Mouse (Mus musculus): ENCODE data around the gene Grhl1.
"Not testable (repeated sequence)": the region's sequence is repeated elsewhere in the genome, so short reads cannot be mapped to it uniquely, and the experiment has no call there.

The Grhl1 gene

DNA sequence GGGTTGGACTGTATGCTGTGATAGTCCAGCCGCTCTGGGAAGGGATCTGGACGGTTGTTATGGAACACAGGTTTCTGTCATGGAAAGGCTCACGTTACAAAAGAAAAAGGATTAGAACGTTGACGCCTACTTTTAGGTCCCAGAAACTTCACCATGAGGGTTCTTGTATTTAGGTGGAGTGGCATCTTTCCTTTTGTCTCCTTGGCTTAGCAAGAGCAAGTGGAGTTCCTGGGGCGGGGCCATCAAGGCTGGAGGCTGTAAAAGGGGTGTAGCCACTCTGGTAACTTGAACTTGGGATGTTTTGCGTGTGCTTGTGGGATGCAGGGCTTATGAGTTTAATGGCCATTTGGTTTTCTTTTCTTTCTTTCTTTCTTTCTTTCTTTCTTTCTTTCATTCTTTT lies 18.3 kb downstream of the Grhl1 start:
- no peak for DNase-seq (ENCODE audit: low spot score)

DNA sequence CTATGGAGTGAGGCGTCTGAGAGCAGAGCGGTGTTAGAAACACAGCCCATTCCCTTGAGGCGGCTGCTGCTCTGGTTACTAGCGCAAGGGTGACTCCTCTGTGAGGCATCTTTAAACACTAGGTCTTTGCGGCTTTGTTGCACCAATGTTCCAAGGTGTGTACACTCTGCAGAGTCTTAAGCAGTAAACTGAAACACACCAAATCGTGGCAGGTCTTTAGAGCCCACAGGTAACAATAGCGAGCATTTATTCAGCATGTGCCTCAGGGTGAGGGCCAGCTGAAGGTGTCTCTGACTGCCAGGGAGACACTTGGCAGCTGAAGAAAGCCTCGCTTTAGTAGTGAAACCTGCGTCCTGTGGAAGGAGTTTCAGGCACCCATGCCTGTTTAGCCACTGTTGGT lies 20.0 kb downstream of the Grhl1 start:
- no peak for DNase-seq (ENCODE audit: low spot score)

DNA sequence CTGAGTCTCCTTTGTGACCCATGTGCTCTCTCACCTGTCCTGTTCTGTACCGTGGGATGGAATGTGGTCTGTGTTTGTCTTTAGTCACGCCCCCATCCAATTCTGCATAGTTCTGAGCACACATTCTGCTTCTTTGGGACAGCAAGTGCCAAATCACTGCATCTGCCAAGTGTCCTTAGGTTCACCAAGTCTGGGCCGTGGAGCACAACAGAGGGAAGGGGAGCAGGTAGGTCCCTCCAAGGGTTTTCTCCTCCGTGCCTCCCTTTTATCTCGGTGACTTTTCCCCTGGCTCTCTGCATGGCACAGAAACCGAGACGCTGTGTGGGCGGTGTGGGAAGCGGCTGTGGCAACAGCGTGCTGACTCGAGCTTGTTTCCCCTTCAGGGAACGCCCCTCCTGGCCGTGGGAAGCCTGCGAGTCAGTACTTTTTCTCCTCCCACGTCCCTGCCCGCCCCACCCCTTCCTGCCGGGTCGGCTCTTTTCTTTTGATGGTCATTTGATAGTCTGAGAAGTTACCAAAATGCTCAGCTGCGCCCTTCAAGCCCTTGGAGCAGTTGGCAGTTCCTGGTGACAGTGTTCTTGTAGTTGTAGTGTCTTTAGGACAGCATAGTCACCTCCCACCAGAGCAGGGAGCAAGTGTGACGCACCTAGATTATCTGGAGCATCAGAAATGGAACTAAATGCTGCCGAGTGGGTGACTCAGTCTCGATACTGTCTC lies 21.0 kb downstream of the Grhl1 start:
- no peak for DNase-seq (ENCODE audit: low spot score)

DNA sequence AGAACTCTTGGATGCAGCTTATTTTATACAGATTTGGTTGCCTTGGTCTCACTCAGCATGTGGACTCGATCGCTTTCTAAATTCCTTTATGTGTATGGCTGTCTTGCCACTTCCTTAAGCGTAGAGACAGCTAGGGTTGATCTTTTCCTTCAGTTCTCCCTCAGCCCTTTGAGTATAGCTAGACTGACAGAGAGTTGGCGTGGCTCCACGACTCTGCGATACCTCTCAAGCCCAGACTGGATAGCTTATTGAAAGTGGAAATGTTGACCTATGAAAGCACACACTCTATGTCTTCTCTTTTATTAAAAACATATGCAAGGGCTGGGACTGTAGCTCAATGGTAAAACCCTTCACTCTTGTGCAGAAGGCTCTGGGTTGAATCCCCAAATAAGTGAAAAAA lies 25.3 kb downstream of the Grhl1 start:
- DNase-seq (ENCODE audit: low spot score), result no peak

DNA sequence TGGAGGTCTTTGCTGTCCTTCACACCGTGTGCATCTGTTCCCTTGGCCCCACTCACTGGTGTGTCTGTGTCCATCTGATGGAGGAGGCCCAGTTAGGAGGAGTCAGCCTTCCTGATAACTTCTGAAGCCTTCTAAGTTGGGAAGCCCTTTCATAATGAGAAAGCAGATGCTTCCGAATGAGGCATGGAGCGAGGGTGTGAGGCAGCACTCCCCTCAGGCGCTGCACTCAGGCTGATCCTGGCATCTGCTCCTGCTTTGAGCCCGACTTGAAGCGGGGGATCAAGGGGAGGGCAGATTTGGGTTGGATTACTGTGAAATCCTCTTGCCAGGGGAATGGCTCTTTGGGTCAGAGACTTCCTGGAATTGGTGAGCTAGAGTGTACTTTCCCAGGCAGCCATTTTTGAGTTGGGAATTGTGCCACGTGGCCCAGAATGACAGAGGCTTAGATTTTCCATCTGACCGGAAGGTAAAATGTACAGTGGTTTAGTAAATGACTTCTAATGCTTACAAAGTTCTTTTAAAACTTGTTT lies 27.3 kb downstream of the Grhl1 start:
- no peak for DNase-seq (ENCODE audit: low spot score)

DNA sequence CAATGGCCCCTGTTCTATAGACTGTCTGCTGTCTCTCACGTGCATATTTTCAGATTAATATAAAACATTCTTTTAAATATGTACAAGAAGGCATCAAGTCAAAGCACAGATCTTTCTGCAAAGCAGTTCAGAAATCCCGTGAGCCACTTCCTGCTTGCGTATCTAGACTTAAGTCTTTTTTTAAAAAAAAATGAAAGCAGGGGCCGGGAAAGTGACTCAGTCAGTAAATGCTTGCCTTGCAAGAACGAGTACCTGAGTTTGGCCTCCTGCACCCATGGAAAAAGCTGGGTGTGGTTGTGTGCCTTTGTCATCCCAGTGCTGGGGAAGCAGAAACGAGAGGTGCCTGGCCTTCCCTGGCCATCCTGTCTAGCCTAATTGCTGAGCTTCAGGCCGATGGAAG lies 28.0 kb downstream of the Grhl1 start:
- no peak for DNase-seq (ENCODE audit: low spot score)

DNA sequence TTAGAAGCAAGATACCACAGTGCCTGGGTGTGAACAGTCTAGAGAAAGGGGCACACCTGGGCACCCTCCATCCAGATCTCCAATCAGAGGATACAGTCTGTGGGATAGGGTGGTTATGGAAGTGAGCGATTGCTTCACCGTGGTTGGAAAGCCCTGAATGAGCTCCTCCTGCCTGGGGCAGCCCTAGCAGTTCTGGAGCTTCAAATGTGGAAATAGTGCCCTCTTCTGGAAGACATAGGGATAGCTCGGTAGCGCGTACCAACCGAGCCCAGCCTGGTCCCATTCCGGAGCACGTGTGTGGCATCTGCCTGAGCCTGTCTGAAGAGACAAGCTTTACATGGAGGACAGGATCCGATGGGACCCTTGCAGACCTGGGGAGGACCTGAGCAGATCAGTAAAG lies 28.7 kb downstream of the Grhl1 start:
- DNase-seq (ENCODE audit: low spot score), result peak; percentile 42

DNA sequence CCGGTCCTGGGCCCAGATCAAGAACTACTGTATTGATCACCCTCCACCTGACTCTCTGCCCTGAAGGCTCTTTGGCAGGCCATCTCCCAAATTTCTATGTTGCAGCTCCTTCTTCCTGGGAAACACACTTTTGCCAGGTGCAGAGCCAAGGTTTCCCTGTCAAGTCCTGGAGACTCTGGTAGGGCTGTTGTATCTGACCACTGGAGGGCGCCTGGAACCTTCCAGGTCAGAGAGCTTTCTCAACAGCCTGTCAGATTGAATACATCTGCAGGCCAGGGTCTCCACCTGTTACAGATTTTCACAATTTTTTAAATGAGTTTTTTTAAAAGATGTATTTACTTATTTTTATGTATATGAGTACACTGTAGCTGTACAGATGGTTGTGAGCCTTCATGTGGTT lies 31.2 kb downstream of the Grhl1 start:
- peak; percentile 45 for DNase-seq (ENCODE audit: low spot score)

DNA sequence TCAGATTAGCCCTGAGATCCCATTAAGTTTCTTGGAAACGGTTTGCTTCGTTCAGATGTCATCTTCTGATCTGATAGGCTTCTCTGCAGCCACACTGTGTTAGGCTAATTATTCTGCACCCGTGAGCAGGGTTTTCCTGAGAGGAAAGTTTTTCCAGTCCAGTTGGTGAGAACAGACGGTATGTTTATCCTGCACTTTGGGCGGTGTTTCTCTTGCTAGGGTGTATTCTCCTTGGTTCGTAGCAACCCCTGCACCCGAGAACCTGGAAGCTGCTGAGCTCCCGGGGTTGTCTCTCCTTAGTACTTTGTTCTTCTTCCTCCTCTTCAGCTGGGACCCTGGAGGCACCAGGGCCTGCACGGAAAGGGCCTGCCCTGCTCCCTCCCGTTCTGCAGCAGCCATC lies 34.1 kb downstream of the Grhl1 start:
- DNase-seq (ENCODE audit: low spot score), result no peak

DNA sequence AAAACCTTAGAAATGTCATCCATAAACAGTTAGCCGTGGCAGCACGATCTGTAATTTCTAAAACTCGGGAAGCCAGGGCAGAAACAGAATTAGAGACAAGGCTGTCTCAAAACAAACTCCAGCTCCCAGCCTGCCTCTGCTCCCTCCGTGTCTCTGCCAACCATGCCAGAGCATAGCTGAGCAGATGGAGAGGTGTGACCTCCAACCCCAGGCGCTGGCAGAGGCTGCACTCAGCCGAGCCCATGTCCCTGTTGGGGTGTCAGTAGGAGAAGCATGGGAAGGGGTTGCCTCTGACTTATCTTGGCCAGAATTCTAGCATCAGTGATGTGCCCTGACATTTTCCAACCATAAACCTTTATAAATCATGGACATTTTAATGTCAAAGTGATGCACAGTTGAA lies 40.5 kb downstream of the Grhl1 start:
- no peak for DNase-seq (ENCODE audit: low spot score)

DNA sequence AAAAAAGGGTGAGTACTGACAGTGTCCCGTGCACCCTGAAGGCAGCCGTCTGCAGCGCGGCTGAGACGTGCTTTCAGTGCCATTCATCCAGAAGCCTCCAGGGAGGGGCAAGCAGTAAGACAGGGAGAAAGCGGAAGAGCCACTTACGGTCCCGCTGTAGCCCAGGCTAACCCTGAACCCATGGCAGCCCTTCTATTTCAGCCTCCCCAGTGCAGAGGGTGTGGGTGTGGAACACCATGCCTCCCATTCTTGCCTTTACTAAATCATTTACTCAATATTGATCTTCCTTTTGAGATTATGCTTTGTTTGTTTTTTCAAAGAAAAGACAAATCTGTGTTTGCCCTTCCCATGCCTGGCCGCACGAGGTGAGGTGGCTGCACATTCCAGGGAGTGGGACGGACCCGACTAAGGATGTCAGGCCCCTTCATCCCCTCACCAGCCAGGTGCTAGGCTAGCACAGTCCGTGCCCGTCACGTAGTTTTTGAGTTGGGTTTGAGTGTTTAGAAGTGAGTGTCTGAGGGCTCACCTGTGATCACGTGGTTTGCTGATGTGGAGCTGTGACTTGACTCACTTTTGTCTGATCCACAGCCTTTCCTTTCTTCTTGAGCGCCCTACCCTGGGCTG lies 42.5 kb downstream of the Grhl1 start:
- DNase-seq (ENCODE audit: low spot score), result peak; percentile 58

DNA sequence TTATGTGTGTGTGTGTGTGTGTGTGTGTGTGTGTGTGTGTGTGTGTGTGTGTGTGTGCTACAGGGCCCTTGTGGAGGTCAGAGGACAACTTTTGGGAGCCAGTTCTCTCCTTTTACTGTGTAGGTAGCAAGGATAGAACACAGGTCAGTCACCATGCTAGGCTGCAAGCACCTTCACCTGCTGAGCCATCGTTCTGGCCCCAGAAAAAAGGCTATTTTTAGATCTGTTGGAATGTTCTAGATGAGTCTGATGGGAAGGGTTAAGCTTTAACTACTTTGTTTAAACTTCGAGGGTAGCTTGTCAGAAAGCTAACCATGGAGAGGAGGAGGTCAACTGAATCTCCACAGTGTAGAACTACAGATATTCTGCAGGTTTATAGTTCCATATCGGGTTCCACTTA lies 43.1 kb downstream of the Grhl1 start:
- DNase-seq (ENCODE audit: low spot score), result peak; percentile 36

DNA sequence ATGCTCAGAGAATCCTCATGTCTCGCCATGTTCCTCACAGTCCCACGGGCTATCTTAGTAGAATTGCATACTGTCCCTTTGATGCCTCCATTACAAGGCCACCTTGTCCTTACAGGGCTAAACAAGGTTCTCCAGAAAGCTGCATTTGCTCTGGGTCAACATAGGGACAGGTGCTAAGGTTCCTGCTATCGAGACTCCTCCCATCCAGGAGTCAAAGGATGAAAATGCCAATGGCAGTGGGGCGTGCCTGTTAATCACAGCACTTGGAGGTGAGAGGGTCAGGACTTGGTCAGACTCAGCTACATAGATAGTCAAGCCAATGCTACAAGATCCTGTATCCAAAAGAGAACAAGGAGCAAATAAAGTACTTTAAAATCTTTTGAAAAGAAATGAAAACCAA lies 47.4 kb downstream of the Grhl1 start:
- no peak for DNase-seq (ENCODE audit: low spot score)

DNA sequence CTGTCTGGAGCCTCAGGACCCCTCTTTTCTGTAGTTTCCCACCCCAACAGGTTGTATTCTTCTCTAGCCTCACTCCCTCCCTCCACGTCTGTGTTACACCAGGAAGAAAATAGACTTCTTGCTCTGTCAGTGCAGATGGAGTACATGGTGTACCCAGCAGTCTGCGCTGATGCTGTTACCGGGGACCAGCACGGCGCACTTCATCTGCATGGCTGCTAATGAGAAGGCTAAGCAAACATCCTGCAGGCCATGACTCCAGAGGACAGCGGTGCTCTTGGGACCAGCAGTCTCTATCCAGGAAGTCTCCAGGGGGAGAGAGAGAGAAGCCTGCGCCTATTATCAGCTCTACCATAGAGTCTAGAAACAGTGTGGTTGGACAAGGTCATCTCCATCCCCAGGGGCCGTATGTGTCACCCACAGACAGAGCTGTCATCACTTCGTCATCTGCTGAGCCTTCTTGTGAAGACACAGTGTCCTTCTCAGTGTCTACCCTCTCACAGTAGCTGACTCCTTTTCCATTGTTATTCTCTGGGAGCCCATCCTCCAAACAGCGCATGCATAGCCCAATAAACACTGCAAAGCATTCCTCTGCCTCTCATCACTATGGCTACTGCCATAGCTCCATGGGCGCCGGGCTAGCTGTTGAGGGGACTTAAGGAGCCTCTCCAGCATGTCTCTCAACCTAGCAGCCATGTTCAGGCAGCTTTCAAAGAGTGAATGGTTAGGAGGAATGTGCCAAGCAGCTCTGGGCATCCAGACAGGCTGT lies 51.6 kb downstream of the Grhl1 start:
- DNase-seq (ENCODE audit: low spot score), result no peak

DNA sequence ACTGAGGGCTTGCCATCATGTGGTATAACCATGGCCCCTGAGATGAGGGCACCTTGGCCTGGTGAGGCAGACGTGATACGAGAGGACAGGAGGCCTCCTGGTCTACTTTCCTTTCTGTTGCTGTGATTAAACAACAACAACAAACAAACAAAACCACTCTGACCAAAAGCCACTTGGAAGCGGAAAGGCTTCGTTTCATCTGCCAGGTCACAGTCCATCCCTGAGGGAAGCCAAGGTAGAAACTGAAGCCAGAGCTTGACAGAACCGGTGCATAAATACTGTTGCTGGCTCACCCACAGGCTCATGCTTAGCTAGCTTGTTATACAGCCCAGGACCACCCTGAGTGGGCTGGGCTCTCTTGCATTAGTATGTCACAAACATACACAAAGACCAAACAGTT lies 54.3 kb downstream of the Grhl1 start:
- no peak for DNase-seq (ENCODE audit: low spot score)

DNA sequence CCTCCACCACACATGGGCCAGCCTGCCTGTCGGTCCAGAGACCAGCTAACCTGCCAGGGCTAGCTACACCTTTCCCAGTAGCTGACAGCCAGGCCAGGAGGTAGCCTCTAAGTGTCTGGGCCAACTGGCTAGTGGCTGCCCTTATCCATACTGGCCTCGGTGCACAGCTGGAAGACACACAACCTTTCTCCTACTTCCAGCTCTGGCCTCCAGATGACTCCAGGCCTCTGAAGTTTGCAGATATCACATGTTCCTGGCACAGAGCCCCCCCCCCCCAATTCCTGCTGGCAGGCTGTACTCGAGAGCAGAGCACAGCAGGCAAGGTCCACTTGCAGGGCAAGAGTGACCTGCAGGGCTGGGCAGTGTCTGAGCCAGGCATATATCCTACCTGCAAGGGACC lies 55.1 kb downstream of the Grhl1 start:
- DNase-seq (ENCODE audit: low spot score), result no peak

DNA sequence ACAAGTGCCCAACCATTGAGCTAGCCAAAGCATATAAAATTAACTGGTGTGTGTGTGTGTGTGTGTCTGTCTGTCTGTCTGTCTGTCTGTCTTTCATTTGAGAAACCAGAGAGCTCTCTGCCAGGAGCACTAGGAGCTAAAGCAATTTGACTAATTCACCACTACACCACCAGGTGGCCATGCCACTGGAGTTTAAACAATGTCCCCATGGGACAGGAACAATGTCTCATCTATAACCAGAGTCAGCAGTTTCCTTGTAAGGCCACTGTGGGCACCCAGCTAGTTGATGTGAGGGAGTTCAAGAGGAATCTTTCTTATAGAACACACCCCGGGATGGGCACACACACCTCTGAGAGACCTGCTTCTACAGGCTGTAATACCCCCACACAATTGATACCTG lies 58.1 kb downstream of the Grhl1 start:
- DNase-seq (ENCODE audit: low spot score), result no peak

DNA sequence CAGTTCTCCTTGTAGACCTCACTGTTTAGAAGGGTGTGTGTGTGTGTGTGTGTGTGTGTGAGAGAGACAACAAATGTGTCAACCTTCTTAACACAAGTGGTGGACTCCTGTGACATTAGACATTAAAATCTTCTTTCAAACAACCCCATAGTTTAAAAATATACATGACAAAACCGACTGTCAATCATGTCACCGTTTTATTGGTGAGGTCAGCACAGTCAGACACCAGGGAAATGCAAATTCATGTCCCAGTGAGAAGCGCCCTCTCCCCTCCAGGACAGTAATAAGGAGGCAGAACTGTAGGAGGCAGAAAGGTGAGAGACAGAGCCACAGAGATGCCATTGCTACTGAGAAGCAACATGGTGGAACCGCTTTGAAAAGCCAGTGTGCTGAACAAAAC lies 60.3 kb downstream of the Grhl1 start:
- DNase-seq (ENCODE audit: low spot score), result no peak

DNA sequence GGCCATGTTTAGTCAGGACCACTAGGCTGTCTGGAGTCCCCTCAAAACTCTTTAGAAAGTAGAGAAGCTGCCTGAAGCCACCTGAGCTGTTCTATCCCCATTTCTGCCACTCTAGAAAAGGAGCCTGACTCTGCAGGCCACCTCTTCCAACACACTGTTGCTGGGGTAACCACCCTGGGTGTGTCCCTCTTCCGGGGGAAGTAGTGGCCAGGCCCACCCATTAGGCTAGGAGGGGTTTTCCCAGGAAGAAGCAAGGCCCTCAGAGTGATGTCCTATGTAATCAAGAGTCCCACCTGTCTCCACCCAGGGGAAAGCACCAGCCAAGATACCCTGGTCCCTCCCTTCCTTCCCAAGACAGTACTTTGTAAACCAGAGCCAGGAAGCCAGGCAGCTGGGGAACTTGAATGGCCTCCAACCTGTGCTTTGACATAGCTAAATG lies 61.7 kb downstream of the Grhl1 start:
- DNase-seq (ENCODE audit: low spot score), result no peak

DNA sequence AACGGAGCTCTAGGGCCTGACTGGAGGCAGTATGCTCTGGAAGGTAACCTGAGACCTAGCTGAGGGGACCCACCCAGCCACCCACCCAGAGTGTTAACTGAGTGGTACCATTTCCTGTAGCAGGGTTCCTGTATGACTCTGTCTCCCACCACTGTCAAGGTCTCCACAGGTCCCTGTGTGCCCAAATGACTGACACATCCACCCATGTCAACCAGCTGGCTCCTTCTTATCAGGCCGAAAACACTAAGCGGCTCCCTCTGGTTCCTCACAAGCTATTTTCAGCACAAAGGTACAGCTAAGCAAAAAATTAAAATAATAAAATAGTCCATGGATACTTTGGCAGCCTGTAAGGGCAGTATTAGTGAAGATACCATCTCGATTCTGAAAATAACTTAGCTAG lies 62.1 kb downstream of the Grhl1 start:
- no peak for DNase-seq (ENCODE audit: low spot score)

DNA sequence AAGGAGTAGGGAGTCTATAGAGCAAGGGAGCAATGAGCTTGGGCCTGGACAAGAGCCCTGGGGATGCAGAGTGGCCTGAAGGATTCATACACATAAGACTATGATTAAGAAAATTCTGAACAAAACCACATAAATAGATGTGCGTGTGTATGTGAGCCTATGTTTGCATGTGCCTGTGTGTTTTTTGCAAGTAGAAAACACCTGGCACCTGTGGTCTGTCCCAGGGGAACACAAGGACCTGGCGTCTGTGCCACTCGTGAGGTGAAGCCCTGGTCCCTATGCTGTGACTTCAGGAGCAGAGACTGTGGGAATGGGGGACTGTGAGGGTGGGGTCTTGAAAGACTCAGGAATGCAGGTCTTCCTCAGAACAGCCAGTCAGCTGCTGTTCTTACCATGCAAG lies 62.6 kb downstream of the Grhl1 start:
- DNase-seq (ENCODE audit: low spot score), result no peak

DNA sequence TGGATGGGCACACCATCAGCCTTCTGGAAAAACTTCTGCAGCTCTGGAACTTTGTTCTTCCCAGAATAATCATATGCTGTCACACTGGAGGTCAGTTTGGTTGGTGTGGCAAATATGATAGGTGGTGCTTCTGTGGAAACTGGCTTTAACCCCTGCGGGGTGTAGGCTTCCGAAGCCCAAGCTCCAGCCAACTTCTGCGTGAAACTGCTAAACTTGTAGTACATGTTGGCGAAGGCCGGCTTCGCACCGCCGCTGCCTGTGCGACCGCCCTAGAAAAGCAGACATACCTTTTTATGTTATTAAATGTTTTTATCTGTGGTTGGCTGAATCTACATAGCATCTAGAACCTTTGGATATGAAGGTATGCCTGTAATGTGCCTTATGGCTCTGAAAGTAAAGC lies 66.7 kb downstream of the Grhl1 start:
- not testable (repeated sequence) for DNase-seq (ENCODE audit: low spot score)

DNA sequence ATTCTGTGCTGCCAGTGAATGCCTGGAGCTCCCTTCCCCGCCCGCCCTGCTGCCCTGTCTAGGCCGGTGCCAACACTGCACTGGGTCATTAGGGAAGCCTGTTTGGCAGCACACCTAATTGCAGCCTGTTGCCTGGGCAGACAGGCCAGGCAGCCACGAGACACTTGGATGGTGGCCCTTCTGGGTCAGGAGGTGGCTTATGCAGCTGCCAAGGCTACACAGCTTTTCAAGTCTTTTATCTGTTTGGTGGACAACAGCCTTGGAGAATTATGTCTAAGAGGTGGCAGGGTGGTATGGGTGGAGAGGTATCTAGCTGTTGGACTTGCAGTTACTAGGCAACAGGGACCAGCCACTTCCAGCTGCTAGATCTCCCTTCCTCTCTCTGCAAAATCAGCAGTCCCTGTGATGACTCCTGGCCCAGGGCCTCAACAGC lies 70.3 kb downstream of the Grhl1 start:
- DNase-seq (ENCODE audit: low spot score), result no peak
